Mouse (Mus musculus) liver, adult 2 months (tissue): Measurements from ENCODE around the gene Slc39a11. TPM values are rescaled to one million over a fixed set of nuclear protein-coding genes. Genes with fewer than 3 reads are reported as not detected.
A peak's percentile ranks its signal among the peaks of the same experiment; 100 is the strongest.

Experiments used
- DNase-seq: peaks from one replicate; pipeline ENCODE4 v3.0.0-alpha.2; 2011; ENCODE audit warnings: low read depth, low spot score; ENCODE audit errors: extremely low read depth
- H3K27ac ChIP-seq: fragments of 200-500 bp; replicated peaks from 2 replicates; pipeline ENCODE4 v1.5.1; 2012; ENCODE audit warnings: low read depth, mild to moderate bottlenecking, control low read depth, inconsistent platforms, low read length; ENCODE audit not compliant: insufficient read depth
- H3K27me3 ChIP-seq: fragments of 200-500 bp; 2 replicates; pipeline ENCODE4 v1.6.1; 2012; ENCODE audit warnings: mild to moderate bottlenecking, moderate library complexity, low read length, inconsistent platforms; ENCODE audit not compliant: control insufficient read depth, insufficient read depth
- H3K36me3 ChIP-seq: fragments of 200-500 bp; 2 replicates; pipeline ENCODE4 v1.6.1; 2012; ENCODE audit warnings: low read length, inconsistent platforms; ENCODE audit not compliant: control insufficient read depth, insufficient read depth
- H3K4me1 ChIP-seq: fragments of 200-500 bp; 2 replicates; pipeline ENCODE4 v1.6.1; 2011; ENCODE audit warnings: low read length; ENCODE audit not compliant: control insufficient read depth, insufficient read depth
- H3K4me3 ChIP-seq: fragments of 200-500 bp; 2 replicates; pipeline ENCODE4 v1.5.1; 2011; ENCODE audit warnings: low read depth, mild to moderate bottlenecking, control low read depth, low read length, moderate library complexity; ENCODE audit not compliant: insufficient read depth
- H3K79me2 ChIP-seq: fragments of 200-500 bp; 2 replicates; pipeline ENCODE4 v1.6.1; 2012; ENCODE audit warnings: inconsistent platforms, mild to moderate bottlenecking, low read length, moderate library complexity; ENCODE audit not compliant: control insufficient read depth, insufficient read depth
- H3K9ac ChIP-seq: fragments of 200-500 bp; 2 replicates; pipeline ENCODE4 v1.6.1; 2012; ENCODE audit warnings: low read depth, mild to moderate bottlenecking, control low read depth, inconsistent platforms, low read length
- CTCF ChIP-seq: fragments of 200-500 bp; IDR thresholded peaks from 2 replicates; pipeline ENCODE4 v1.5.1; 2011; ENCODE audit warnings: low read depth, low read length, control low read depth
- POLR2A ChIP-seq: fragments of 200-500 bp; IDR thresholded peaks from 2 replicates; pipeline ENCODE4 v1.6.1; 2011; ENCODE audit warnings: low read length, control low read depth; ENCODE audit not compliant: insufficient read depth; ENCODE audit errors: extremely low read depth
- WGBS: fragments of 180-500 bp; shearing (Covaris S2); methylation state at CpG from one replicate; pipeline ENCODE4 v1.1.7; 2018; 5-methylcytosine and 5-hydroxymethylcytosine counted together
- polyA plus RNA-seq: library from polyadenylated mRNA; depleted of rRNA; stranded (reverse); fragments of >200 nt; gene quantifications from 2 replicates; pipeline ENCODE4 v1.2.3, GENCODE M21; 2012
- total RNA-seq: library from RNA; depleted of rRNA; stranded (reverse); fragments of >200 nt; gene quantifications from 2 replicates; pipeline ENCODE4 v1.2.3, GENCODE M21; 2014

Gene Slc39a11
- total and polyA plus RNA-seq, 2 experiments, result 18.8 to 22.8 TPM

DNA sequence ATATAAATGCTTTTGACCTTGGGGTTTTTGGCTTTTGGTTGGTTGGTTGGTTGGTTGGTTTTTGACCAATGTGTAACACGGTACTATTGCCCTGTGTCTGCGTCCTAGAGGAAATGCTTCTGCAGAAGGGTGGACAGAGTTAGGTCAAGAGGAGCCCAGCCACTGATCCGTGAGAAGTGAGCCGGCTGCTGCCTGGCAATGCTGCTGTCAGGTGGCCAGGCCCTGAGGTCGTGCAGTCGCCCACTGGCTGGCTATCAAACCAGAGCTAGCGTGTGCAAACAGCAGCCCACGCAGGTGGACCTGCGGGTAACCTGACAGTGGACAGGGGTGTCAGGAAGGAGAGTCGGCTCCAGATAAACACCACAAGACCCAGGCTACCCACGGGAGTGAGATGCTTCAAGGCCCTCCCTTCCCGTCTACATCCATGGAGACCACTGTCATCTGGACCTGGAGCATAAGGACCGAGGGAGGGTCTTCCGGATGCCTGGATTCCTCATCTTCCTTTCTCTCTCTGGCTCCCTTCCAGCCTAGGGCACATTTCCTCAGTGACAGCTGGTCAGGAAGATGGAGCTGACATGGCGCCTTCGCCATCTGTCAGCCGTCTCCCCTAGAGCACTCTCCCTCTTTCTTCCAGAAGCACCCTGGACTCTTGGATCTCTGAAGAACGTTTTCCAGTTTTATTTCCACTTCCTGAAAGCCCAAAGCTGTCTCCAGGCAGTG lies 49.2 kb downstream of the Slc39a11 start:
- Histone ChIP-seq H3K27ac (no peak overlapping the region), H3K4me3 (no peak overlapping the region), H3K36me3 (no peaks in the 10 kb centered on the region), H3K27me3 (no peaks in the 10 kb centered on the region), H3K9ac (no peak overlapping the region), H3K4me1 (no peaks in the 10 kb centered on the region), H3K79me2 (no peaks in the 10 kb centered on the region)
- DNase-seq, result no peak
- WGBS, result 51% methylated on average over 18 of the region's 18 CpGs
- TF ChIP-seq CTCF (no peak), POLR2A (no peak)

DNA sequence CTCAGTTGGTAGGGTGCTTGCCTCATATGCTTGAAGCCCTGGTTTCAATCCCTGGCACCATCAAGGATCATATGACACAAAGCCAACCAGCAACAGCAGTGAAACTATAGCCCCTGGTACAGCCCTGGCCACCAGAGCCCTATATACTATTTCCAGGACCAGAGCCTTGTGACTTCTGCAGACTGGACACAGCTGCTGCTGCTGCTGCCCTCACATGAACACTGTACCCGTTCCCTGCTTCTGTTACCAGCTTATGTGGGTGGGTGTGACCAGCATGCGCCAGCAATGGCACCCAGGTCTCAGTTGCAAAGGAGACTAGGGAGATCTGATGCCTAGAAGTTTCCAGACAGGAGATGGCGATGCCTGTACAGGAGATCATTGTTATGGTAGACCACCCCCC lies 52.2 kb downstream of the Slc39a11 start:
- no peaks in the 10 kb centered on the region for H3K79me2 ChIP-seq
- TF ChIP-seq POLR2A, result no peak
- TF ChIP-seq CTCF, result no peak
- no peak overlapping the region for H3K4me3 ChIP-seq
- no peaks in the 10 kb centered on the region for H3K27me3 ChIP-seq
- H3K27ac ChIP-seq, result no peak overlapping the region
- DNase-seq, result no peak
- no peak overlapping the region for H3K9ac ChIP-seq
- 99% methylated on average over 3 of the region's 3 CpGs for WGBS
- H3K36me3 ChIP-seq, result no peaks in the 10 kb centered on the region
- no peaks in the 10 kb centered on the region for H3K4me1 ChIP-seq

DNA sequence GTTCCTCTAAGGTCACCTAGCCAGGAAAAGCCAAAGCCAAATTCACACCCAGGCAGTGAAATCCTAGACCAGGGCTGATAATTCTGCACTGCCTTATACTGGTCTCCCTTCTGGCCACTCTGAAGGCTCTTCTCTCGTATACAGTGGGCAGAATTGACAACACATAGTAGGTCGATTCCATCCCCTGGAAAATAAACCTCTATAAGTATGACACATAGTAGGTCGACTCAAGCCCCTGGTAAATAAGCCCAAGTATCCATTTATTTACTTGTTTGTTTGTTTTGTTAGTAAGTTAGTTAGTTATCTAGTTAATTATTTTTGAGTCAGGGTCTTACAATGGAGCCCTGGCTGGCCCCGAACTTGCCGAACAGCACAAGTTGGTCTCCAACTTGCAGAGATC lies 54.7 kb downstream of the Slc39a11 start:
- TF ChIP-seq POLR2A (no peak), CTCF (no peak)
- H3K4me3 ChIP-seq, result no peak overlapping the region
- H3K79me2 ChIP-seq, result no peaks in the 10 kb centered on the region
- WGBS, result 84% methylated on average over 5 of the region's 5 CpGs
- no peaks in the 10 kb centered on the region for H3K4me1 ChIP-seq
- no peak overlapping the region for H3K9ac ChIP-seq
- H3K36me3 ChIP-seq, result no peaks in the 10 kb centered on the region
- H3K27ac ChIP-seq, result no peak overlapping the region
- no peaks in the 10 kb centered on the region for H3K27me3 ChIP-seq
- no peak for DNase-seq

DNA sequence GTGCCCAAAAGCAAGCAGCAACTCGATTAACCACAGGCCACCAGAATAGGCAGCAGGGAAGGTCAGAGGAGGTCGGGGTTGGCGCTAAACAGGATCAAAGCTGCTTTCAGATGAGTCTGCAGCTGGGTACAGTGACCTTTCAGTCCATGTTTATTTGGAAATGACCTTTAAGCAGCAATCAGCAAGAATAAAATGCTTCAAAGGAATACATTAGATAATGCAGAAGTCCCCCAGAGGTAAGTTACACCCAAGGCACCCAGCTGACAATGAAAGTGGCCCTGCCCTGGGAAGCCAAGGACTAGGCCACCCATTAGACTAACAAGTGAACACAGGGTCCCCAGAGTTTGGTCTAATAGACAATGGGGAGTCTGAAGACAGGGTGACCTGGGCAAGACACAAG lies 60.9 kb downstream of the Slc39a11 start:
- H3K4me1 ChIP-seq, result peaks cover 2% of the 10 kb centered on the region
- DNase-seq, result peak; percentile 57

DNA sequence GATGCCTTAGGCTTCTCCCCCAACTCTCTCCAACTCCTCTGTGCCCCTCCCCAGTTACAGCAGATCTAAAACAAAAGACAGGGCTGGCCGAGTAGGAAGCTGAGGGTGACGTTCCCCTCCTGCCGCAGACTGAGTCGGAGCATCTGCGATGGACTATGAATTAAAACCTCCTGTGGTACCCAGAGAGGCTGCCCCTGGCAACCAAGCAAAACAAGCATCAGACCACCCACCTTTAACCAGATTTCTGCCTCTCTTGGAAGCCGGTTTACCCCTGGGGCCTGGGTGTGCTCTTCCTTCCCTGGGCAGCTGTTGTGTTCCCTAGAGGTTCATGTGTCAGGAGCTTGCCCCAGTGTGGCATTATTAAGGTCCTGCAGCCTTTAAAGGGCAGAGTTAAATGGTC lies 63.5 kb downstream of the Slc39a11 start:
- TF ChIP-seq CTCF (no peak), POLR2A (no peak)
- no peak overlapping the region for H3K4me3 ChIP-seq
- no peaks in the 10 kb centered on the region for H3K36me3 ChIP-seq
- H3K27ac ChIP-seq, result no peak overlapping the region
- 87% methylated on average over 6 of the region's 6 CpGs for WGBS
- H3K27me3 ChIP-seq, result no peaks in the 10 kb centered on the region
- H3K9ac ChIP-seq, result no peak overlapping the region
- no peaks in the 10 kb centered on the region for H3K79me2 ChIP-seq
- peaks cover 2% of the 10 kb centered on the region for H3K4me1 ChIP-seq
- DNase-seq, result no peak

More for the DNA sequence above, 60.9 kb downstream of the Slc39a11 start:
- no peak overlapping the region for H3K27ac ChIP-seq
- H3K9ac ChIP-seq, result no peak overlapping the region
- H3K4me3 ChIP-seq, result no peak overlapping the region
- H3K79me2 ChIP-seq, result no peaks in the 10 kb centered on the region
- no peaks in the 10 kb centered on the region for H3K36me3 ChIP-seq
- no peak for TF ChIP-seq POLR2A
- WGBS, result 21% methylated on average over 3 of the region's 3 CpGs
- H3K27me3 ChIP-seq, result no peaks in the 10 kb centered on the region

DNA sequence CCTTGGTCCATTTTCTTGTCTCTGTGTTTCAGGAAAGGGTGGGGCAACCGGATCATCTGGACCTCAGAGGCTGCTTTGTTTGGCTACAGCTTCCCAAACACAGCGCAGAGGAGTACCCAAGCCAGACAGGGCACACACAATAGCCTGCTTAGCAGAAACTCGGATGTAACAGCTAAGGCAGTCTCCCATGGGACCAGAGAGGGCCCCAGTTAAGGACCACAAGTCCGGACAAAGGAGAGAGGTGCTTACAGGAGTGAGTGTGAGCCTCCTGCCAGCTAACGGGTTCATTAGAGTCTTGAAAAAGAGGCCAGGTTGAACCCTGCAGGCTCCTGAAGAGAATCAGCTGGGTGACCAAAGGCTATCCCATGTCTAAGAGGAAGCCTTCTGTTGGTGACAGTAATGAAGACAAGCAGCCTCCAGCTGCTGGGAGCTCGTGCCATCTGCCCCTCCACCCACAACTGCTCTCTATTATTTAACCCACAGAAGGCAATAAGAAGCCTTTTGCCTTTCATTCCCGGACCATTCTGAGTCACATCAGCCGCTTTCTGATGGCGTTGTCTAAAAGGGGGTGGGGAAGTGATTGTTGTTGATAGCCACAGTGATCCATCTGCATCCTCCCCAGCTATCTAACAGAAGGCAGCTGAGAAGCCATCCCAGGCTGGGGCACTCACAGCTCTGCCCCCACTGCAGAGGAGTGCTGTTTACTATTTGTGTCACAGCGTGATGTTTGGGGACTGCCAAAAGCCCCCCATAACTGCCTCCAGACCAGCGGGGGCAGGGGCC lies 65.8 kb downstream of the Slc39a11 start:
- Histone ChIP-seq H3K4me3 (no peak overlapping the region), H3K9ac (no peak overlapping the region), H3K79me2 (no peaks in the 10 kb centered on the region), H3K4me1 (peaks cover 2% of the 10 kb centered on the region), H3K27ac (no peak overlapping the region), H3K36me3 (no peaks in the 10 kb centered on the region), H3K27me3 (no peaks in the 10 kb centered on the region)
- TF ChIP-seq POLR2A (no peak), CTCF (no peak)
- 82% methylated on average over 11 of the region's 11 CpGs for WGBS
- no peak for DNase-seq
